Mouse (Mus musculus) layer of hippocampus, adult 9-10 months (tissue): ENCODE measurements around the gene Il11ra1.
"Not testable (repeated sequence)": the region's sequence is repeated elsewhere in the genome, so short reads cannot be mapped to it uniquely, and the experiment has no call there.

Experiments
- DNase-seq: peaks from one replicate; pipeline ENCODE4 v3.0.0; 2022; ENCODE audit warnings: low spot score

Il11ra1 gene

GRCm38 (mm10) chr4:41699783-41700182 lies at the start of gene Il11ra1:
Il11ra1 (plus strand) TSS chr4:41699989.
- DNase-seq, result not testable (repeated sequence)

GRCm38 (mm10) chr4:41653296-41653695 lies 46.5 kb upstream of the Il11ra1 start:
- no peak for DNase-seq

DNA sequence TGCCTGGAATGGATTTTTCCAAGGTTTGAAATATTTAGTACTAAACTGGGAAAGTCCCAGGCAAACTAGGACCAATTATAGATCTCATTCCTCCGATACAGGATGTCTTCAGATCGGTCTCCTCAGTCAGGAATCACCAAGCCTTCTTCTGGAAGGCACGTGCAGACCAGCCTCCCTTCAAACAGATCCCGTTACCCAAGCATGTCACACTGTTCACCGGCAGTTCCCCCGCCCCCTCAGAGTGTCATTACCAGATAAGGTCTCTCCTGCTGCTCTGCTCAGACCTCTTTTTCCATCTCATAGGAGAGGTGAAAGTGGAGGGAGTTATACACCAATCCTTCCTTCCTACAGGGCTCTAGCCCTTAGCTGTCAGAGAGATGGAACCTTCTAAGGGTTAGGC lies 46.1 kb upstream of the Il11ra1 start:
- no peak for DNase-seq

DNA sequence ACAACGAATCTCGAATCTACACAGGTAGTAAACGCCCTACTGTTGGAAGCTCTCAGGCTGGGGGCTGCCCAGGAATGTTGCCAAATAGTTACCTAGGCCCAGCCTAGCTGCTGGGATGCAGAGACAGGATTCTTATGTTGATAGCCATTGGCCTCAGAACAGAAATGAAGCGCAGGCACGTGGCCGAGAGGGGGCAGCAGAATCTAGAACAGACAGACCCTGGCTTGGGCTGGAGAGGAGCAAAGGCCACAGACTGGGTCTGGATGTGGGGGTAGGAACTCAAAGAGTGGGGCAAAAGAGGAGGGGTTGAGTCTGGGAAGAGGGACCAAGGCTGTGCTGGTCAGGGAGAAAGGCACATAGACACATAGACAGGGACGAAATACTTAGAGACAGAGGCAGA lies 45.6 kb upstream of the Il11ra1 start:
- no peak for DNase-seq

DNA sequence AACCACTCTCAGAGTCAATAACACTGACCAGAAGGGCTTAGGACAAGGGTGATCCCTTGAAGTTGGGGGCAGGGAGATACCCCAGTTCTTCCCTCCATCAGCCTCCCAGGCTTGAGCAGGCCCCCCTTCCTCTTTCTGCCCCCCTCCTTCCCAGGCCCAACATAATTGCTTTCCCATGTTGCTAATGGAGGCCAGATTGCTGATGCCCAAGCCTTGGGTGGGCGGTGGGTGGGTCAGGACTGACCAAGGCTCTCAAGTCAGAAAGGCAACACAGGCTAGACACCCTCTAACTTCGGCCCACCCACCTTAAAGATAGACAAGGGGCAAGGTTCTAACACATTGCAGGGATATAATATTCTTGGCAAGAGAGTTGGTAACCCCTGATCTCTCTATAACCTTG lies 44.3 kb upstream of the Il11ra1 start:
- DNase-seq, result no peak

DNA sequence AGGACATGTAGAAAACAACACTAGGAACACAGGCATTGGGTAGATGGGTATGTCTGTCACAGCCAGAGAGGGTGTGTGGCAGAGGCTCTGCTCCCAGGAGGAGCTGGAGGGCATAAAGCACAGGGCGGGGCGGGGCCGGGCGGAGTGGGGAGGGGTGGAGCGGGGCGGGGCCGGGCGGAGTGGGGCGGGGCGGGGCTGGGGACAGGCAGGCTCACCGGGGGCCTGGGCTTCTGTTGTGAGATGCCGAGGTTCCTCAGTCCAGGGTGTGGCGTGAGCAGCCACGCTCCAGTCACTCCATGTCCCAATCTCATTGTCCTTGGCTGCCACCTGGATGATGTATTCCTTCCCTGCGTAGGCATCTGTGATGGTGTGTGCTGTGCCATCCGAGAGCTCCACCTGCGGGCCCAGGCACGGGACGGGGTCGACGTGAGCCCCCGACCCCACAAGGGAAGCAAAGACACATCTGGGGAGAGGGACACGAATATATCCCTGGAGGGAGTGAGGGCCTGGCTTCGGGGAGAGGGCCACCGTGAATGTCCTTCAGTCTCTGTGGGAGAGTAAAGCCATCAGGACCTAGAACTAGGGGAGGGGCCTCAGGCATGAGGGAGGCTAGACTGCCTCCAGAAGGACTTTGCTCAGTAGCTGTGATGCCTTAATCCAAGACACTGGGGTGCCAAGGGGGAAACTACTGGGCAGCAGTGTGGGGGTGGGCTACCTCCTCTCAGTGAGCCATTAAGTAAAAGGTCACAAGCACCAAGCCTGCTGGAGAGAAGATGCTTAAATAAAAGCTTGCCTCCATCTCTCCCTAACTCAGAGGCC lies 41.0 kb upstream of the Il11ra1 start:
- no peak for DNase-seq

DNA sequence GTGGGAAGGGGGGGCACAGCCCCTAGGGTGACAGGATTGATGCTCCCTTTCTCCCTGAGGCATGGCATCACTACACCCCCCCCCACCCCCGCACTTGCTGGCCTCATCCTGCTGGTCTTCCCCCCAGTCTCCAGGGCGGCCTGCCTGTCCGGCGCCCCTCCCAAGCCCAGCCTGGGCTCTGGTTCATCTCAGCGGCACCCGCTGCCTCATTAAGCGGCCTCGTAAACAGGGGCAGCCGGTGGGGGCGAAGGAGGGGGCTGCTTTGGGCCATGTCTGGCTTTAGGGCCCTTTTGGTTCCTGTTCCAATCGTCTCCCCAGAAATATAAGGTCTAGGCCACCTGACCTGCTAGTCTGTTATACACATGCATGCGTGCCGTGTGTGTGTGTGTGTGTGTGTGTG lies 40.2 kb upstream of the Il11ra1 start:
- no peak for DNase-seq

- DNase-seq, result no peak
Measured at GRCm38 (mm10) chr4:41660851-41661430, 38.8 kb upstream of the Il11ra1 start.

GRCm38 (mm10) chr4:41662723-41663122 lies 37.1 kb upstream of the Il11ra1 start:
- DNase-seq, result no peak

DNA sequence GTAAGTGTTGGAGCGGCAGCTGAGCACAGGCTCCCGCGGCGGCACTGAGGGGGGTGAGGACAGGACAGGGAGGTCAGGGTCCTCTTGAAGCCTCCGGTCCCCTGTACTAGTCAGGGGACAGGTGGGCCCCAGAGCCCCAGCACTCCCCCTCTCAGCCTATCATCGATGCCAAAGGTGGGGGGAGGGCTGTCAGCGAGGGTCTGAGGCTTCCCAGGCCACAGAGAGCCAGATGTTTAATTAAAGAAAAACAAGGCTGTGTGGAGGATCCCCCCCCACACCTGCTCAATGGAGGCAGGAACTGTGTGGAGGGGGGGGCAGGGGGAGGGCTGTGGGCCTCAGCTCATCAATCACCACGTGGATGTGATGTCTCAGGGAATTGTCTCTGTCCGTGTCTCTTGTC lies 36.2 kb upstream of the Il11ra1 start:
- no peak for DNase-seq

- no peak for DNase-seq
Measured at GRCm38 (mm10) chr4:41664533-41664932, 35.3 kb upstream of the Il11ra1 start.

DNA sequence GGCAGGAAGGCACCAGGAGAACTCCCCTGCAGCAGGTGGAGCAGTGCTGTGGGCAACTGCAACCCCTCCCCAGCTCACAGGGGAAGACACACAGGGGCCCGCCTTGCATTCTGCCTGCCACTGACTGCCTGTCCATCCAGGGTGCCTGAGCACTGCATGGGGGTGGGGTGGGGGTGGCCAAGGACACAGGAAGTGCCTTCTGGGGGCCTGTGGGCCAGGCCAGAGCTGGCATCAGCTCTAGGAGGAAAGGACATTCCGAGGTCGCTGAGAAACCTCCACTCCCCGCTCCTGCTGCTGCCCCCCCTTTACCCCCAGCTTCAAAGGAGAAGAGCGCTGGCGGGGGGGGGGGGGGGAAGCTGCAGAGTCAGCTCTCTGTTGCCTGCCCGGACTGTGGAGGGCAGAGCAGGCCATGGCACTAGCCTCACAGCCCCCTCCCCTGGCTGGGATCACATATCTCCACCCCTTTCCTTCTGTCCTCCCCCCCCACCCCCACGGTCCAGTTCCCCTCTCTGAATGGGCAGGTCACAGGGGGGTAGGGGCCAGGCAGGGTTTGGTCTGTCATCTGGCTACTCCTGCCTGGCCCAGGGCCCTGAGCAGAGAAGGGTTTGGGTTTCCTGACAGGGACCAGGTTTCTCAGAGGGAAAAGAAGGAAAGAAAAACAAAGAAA lies 34.6 kb upstream of the Il11ra1 start:
- no peak for DNase-seq

DNA sequence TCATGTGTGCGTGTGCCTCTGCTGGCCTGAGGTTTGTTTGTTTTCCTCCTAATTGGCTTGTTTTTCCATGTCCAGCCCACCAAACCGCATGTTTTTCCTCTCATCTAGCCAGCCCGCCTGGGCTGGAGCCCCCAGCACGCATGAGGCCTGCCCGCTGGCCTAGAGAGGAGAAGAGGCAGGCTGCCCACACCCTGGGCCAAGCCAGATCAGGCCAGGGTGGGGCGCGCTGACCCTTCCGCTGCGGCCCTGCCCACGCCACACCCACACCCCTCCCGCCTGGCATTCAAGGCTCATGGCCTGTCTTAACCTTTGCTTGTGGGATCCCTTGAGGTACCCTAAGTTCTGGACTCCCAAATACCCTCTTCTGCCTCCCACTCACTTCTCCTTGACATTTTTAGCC lies 33.1 kb upstream of the Il11ra1 start:
- DNase-seq, result no peak

GRCm38 (mm10) chr4:41670836-41671235 lies 29.0 kb upstream of the Il11ra1 start:
- no peak for DNase-seq

DNA sequence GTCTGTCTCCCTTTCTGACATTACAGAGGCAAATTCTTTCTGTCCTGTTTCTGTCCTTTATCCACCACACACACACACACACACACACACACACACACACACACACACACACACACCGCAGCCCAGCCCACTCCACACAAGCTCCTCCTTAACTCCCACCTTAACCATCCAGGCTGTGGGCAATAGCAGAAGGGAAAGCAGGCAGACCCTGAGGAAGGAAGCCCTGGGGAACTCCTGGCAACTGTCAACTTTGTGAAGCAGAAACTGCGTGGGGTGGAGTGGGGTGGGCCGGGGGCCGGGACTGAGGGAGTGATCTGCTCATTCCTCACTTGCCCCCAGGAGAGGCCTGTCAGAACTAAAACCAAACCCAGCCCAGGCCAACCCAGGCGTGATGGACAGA lies 28.3 kb upstream of the Il11ra1 start:
- DNase-seq, result no peak

- DNase-seq, result no peak
Measured at GRCm38 (mm10) chr4:41671963-41672480, 27.8 kb upstream of the Il11ra1 start.

- DNase-seq, result no peak
Measured at GRCm38 (mm10) chr4:41672522-41672963, 27.2 kb upstream of the Il11ra1 start.

DNA sequence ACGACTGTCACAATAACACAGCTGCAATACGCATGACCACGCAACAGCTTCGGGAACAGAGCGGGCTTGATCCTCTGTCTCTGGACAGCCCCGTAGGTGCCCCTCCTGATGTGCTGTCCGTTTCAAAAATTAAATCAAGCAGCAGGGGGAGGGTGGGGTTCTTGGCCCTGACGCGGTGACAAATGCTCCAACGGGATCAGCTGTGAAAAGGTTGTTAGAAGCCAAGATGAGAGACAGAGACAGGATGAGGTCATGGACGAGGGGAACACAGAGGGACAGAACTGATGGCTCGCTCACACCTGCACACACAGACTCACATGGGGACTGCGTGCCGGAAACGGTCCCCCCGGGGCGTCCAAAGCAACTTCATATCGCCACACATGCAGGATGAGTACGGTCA lies 26.6 kb upstream of the Il11ra1 start:
- no peak for DNase-seq

GRCm38 (mm10) chr4:41676248-41677005 lies 23.4 kb upstream of the Il11ra1 start:
- DNase-seq, result no peak

DNA sequence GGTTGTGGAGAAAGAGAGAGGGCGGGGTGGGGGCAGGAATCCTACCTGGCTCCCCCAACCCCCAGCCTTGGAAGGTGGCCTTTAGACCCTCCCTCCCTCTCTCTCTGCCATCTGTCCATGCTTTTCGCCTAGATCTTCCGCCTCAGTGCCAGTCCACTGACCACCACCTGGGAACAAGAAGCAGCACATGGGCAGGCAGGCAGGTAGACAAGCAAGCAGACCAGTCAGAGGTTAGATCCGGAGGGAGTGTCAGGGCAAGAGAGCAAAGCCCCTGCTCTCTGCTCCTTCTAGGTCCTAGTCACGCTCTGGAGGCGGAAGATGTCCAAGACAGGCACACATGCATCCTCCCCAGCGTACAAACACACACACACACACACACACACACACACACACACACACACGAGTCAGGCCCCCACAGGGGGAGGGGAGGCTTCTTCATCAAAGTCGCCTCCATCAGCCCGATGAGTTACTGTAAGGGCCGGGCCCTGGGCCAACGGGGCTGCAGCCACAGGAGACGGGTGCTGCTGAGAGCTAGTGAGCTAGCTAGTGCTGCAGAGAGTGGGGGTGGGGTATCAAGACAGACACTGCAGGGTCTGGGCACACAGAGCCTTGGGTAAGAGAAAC lies 22.7 kb upstream of the Il11ra1 start:
- DNase-seq, result no peak

GRCm38 (mm10) chr4:41678863-41679262 lies 20.9 kb upstream of the Il11ra1 start:
- DNase-seq, result no peak

GRCm38 (mm10) chr4:41679291-41679690 lies 20.5 kb upstream of the Il11ra1 start:
- no peak for DNase-seq
